Mouse (Mus musculus): ENCODE measurements around the gene Ajuba. TPM values are rescaled to one million over a fixed set of nuclear protein-coding genes. Genes with fewer than 3 reads are reported as not detected.

Ajuba gene
- polyA plus RNA-seq, 1 experiment from 2014 or later, result 32.0 TPM

DNA sequence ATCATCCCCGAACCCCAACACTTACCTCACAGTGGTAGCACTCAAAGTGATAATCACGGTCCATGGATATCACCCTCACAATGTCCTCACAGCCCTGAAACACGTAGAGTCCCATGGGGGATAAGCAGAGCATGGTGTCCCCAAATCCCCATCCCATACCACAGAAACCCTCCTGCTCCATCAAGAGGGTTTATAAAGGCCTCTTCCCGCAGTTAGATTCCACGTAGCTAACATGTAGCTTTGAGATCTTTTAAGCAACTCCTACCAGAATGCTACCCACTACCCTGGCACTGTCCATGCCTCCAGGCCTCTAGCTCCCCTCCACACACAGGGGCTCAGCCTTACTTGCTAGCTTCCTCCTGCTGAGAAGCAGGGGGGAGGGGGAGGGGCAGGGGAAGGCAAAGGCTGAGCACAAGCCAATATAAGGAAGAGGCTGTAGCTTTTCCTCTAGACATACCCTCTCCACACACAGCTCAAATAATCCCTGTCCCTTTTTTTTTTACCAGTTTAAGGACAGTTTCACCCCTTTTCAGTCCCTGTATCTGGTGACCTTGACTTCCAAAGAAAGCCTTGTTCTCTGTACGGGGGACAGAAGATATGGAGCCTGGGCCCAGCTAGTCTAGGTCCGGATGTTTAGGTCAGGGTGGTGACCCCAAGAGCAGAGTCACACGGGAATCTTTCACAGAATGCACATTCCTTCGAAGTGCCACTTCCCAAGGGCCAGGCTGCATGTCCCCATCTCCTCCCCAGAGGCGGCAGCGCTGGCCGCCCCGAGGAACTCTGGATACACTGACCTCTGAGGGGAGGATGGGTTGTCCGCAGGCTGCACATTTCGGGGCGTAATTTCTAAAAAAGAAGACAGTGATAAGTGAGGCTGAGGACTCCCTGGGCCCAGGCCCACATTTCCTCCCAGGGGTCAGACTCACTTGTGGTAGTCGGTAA, 7.6 kb downstream of the Ajuba start:
- no peak for ATAC-seq (ENCODE audit: insufficient read depth, low FRiP score, low read depth)
- Histone ChIP-seq H3K9ac (no peak overlapping the region), H3K27ac (no peak overlapping the region), H3K36me3 (peaks cover 24% of the 10 kb centered on the region), H3K4me3 (replicated peaks) (no peak overlapping the region), H3K27me3 (replicated peaks) (no peaks in the 10 kb centered on the region), H3K4me2 (no peak overlapping the region), H3K9me3 (no peaks in the 10 kb centered on the region), H3K4me1 (peaks cover 31% of the 10 kb centered on the region)
- WGBS, result 57% methylated on average over 17 of the region's 17 CpGs

DNA sequence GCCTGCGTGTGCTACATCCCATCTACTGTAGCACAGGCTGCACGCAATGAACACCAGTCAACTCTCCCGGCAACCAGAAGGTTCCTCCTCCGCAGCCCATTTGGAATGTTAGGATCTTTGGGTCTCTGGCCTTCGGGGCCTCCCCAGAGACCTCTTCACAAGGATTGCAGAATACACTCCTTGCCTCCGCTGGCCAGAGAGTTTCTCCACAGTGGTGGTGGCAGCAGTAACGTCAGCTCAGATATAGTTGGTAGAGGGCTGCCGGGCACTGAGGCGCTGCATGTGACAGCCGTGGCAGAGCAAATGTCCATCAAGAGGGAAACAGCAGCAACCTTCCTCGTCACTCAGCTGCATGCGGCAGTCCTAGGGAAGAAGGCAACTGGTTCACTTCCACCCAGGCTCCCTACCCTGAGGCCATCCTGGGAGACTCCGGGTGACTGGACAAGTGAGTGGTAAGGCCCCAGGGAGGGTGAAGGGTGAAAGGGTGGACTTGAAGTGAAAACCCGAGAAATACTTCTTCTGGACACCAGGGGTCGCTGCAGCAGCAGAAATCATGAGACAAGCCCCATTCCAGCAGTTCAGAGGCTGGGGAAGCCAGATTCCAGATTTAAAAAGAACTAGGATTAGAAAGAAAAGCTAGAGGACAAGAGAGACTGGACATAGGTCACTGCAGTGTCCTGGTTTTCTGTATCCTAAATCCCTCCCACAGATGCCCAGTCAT, 8.5 kb downstream of the Ajuba start:
- WGBS, result 72% methylated on average over 15 of the region's 15 CpGs
- no peaks in the 10 kb centered on the region for H3K27me3 ChIP-seq (replicated peaks)
- H3K4me1 ChIP-seq, result peaks cover 23% of the 10 kb centered on the region
- H3K9me3 ChIP-seq, result no peaks in the 10 kb centered on the region
- peaks cover 24% of the 10 kb centered on the region for H3K36me3 ChIP-seq
- H3K4me2 ChIP-seq, result no peak overlapping the region
- ATAC-seq (ENCODE audit: insufficient read depth, low FRiP score, low read depth), result no peak
- H3K9ac ChIP-seq, result no peak overlapping the region
- no peak overlapping the region for H3K4me3 ChIP-seq (replicated peaks)
- no peak overlapping the region for H3K27ac ChIP-seq

DNA sequence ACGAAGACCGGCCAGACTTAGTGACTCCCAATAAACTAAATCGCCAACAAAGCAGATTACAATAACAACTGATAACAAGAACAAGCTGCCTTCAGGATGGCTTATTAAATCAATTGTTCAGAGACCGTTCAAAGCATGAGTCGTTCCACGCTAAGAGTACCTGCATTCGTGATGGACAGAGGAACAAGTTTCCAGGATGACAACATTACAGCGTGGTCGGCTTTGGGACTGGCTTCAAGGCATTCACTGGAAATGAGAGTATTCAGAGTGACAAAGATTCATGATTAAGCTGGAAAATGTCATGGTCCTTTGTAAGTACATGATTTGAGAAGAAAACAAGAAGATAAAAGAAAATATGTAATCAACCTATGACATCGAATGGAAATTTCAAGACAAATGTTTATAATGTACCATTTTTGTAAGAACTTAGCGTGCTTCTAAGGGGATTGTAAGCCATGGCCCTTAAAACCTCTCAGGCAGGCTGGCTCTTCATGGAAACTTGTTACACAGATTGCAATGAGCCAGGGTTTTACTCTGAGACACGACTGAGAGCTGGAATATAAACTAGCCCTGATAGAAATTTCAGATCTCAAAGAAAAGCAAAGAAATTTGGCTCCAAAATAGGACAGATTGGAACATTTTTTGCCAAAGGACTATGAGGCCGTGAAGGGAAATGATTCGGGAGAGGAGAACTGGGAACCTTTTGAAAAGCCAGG, 16.7 kb downstream of the Ajuba start:
- Histone ChIP-seq H3K4me1 (no peaks in the 10 kb centered on the region), H3K27ac (no peak overlapping the region), H3K36me3 (no peaks in the 10 kb centered on the region), H3K4me3 (replicated peaks) (no peak overlapping the region), H3K9ac (no peak overlapping the region), H3K4me2 (no peak overlapping the region), H3K9me3 (no peaks in the 10 kb centered on the region), H3K27me3 (replicated peaks) (no peaks in the 10 kb centered on the region)
- WGBS, result 79% methylated on average over 14 of the region's 14 CpGs
- ATAC-seq (ENCODE audit: insufficient read depth, low FRiP score, low read depth), result no peak

DNA sequence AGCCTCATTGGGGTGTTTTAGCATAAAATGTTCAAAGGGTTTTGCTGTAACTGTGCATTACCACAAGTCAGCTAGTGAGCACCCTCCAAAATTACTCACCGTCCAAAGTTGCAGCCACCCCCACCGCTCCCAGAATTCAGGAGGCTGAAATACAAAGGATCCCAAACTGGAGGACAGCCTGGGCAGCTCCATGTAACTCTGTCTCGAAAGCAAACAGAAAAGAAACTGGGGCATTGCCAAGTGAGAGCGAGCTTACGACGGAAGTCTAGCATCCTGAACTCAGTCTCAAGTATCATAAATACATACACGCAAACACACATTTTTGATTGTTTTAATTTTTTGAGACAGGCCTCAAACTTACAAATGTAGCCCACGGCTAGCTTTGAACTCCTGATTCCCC, 20.0 kb downstream of the Ajuba start:
- ATAC-seq (ENCODE audit: insufficient read depth, low FRiP score, low read depth), result no peak
- no peak overlapping the region for H3K9ac ChIP-seq
- no peaks in the 10 kb centered on the region for H3K27me3 ChIP-seq (replicated peaks)
- H3K4me3 ChIP-seq (replicated peaks), result no peak overlapping the region
- WGBS, result 73% methylated on average over 8 of the region's 8 CpGs
- H3K9me3 ChIP-seq, result no peaks in the 10 kb centered on the region
- H3K4me2 ChIP-seq, result no peak overlapping the region
- no peak overlapping the region for H3K27ac ChIP-seq
- no peaks in the 10 kb centered on the region for H3K36me3 ChIP-seq
- H3K4me1 ChIP-seq, result 0 out of 2 replicates have a peak, but pooled peaks cover 3% of the 10 kb centered on the region

DNA sequence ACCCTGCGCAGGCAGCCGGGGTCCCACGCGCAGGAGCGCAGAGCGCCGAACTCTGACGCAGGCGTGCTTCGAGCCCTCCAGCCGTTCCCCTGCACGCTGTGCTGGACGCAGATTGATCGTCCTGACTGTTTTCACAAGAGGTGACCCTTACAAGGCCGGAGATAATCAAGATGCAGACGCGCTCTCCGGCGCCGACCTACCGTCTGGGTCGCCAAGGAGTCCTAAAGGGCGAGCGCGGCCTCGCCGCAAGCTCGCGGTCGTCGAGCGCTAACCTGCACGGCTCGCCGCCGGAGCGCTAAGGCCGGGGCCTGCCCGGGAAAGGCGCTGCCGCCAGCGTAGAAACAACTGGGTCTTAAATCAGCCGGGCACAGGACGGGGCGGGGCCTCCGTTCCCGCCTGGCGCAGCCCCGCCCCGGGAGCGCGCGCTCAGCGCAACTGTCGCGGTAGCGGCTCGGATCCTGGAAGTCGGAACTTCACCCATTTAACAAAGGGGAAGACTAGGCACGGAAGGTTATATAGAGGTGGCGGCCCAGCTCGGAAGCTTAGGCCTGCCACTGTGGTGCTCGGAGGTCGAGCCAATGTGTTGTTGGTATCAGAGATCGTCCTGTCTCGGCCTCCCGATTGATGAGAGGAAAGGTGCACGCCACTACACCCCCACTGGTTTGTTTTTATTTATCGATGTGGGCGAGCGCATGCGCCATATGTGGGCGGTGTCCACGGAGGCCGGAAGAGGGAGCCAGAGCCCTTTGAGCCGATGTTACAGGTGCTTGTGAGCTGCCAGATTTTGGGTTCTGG, 23.2 kb downstream of the Ajuba start, which contains the start of gene Haus4:
Gene Haus4, minus strand, starts transcription at position 642 of the 795 bp plus-strand sequence.
- Histone ChIP-seq H3K27ac (peak within 1 kb of the TSS; percentile 92), H3K4me3 (replicated peaks) (peak within 1 kb of the TSS; percentile 67), H3K4me1 (0 out of 2 replicates have a peak, but pooled peaks cover 3% of the 10 kb centered on the region), H3K36me3 (0 out of 2 replicates have a peak, but pooled peaks cover 5% of the 10 kb centered on the region), H3K9ac (peak within 1 kb of the TSS; percentile 62), H3K27me3 (replicated peaks) (no peaks in the 10 kb centered on the region), H3K4me2 (peak within 1 kb of the TSS; percentile 88), H3K9me3 (no peaks in the 10 kb centered on the region)
- peak; percentile 96 for ATAC-seq (ENCODE audit: insufficient read depth, low FRiP score, low read depth)
- under 1% methylated on average over 76 of the region's 76 CpGs for WGBS

DNA sequence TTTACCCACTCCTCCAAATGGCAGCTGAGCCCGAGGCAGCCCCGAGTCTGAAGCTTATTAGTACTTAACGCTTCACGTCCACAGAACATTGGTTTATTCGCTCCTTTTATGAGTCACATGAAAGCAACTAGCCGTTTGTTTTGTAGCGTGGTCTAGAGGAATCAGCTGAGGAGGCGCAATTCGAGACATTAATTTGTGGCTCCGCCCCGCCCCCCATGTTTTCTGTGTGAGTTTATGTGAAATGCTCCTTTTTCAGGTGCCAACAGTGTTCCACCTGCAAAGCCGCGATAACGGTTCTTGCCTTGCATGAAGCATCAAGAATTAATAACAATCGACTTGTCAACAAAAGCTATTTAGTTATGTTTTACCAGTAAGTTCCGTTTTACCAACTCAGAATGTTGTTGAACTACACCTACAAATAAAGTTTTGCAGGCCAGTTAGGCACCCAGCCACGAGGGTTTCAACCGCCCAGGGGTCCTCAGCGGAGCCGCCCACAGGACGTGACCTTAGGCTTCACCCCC, 23.8 kb downstream of the Ajuba start:
- Histone ChIP-seq H3K36me3 (peaks cover 11% of the 10 kb centered on the region; the same call in 1 of the 2 replicates), H3K9ac (peak overlapping the region; percentile 62; the same call in 1 of the 2 replicates), H3K4me1 (0 out of 2 replicates have a peak, but pooled peaks cover 3% of the 10 kb centered on the region), H3K4me3 (replicated peaks) (peak overlapping the region; percentile 67), H3K27ac (peak overlapping the region; percentile 92), H3K27me3 (replicated peaks) (no peaks in the 10 kb centered on the region), H3K9me3 (no peaks in the 10 kb centered on the region), H3K4me2 (peak overlapping the region; percentile 88)
- ATAC-seq (ENCODE audit: insufficient read depth, low FRiP score, low read depth), result no peak
- 3% methylated on average over 21 of the region's 21 CpGs for WGBS

DNA sequence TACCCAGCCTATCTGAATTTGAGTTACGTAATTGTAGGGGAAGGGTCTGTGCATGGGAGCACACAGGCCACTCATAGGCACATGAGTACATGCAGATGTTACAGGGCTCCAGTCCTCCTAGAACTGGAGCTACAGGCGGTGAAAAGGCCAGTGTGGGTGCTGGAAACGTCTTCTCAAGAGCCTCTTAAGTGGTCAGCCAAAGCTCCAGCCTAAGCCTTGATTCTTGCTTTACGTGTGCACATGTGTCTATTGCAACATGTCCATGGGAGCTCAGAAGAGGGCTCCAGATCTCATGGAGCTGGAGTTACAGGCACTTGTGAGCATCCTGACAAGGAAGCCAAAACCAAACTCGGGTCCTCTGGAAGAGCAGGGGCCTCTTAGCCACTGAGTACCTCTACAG, 32.7 kb downstream of the Ajuba start:
- Histone ChIP-seq H3K27me3 (replicated peaks) (no peaks in the 10 kb centered on the region), H3K9ac (no peak overlapping the region), H3K36me3 (peaks cover 33% of the 10 kb centered on the region), H3K27ac (no peak overlapping the region), H3K4me1 (no peaks in the 10 kb centered on the region), H3K9me3 (no peaks in the 10 kb centered on the region), H3K4me3 (replicated peaks) (no peak overlapping the region), H3K4me2 (no peak overlapping the region)
- WGBS, result 87% methylated on average over 5 of the region's 5 CpGs
- no peak for ATAC-seq (ENCODE audit: insufficient read depth, low FRiP score, low read depth)

DNA sequence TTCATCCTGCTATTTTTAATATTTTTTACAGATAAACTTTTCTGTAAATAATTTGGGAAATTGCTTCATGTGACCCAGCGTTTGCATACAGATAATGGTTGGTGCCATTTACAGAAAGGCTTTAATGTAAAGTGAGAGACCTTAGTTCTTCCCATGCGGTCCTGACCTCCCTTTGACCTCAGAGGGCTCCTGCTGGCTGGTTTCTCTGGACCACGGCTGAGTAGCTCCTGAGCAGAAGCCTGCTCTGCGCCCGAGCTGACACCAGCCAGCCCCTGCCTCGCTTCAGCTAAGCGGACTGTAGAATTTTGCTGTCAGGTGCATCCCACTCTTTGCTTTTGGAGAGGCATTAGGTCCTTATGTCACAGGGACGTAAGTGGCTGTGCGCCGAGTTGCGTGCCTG, 36.6 kb downstream of the Ajuba start:
- H3K9ac ChIP-seq, result no peak overlapping the region
- H3K4me3 ChIP-seq (replicated peaks), result no peak overlapping the region
- 66% methylated on average over 11 of the region's 11 CpGs for WGBS
- H3K36me3 ChIP-seq, result peaks cover 11% of the 10 kb centered on the region
- no peaks in the 10 kb centered on the region for H3K27me3 ChIP-seq (replicated peaks)
- ATAC-seq (ENCODE audit: insufficient read depth, low FRiP score, low read depth), result no peak
- H3K4me1 ChIP-seq, result no peaks in the 10 kb centered on the region
- no peaks in the 10 kb centered on the region for H3K9me3 ChIP-seq
- H3K4me2 ChIP-seq, result no peak overlapping the region
- H3K27ac ChIP-seq, result no peak overlapping the region

DNA sequence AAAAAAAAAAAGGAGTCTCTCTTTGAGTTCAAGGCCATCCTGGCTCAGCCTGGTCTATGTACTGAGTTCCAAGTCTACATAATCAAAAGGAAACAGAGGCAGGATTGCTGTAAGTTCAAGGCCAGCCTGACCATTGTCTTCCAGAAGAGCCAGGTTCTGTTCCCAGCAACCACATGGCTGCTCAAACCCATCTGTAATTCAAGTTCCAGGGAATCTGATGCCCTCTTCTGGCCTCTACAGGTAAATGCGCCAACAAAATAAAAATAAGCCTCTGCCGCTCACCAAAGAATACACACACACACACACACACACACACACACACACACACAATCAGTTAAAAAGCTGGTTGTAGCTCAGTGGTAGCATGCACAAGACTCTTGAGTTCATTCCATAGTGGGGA, 38.8 kb downstream of the Ajuba start:
- Histone ChIP-seq H3K9me3 (no peaks in the 10 kb centered on the region), H3K4me3 (replicated peaks) (no peak overlapping the region), H3K27me3 (replicated peaks) (no peaks in the 10 kb centered on the region), H3K27ac (no peak overlapping the region), H3K9ac (no peak overlapping the region), H3K4me2 (no peak overlapping the region), H3K36me3 (peaks cover 2% of the 10 kb centered on the region), H3K4me1 (no peaks in the 10 kb centered on the region)
- no peak for ATAC-seq (ENCODE audit: insufficient read depth, low FRiP score, low read depth)
- 80% methylated on average over 2 of the region's 2 CpGs for WGBS

DNA sequence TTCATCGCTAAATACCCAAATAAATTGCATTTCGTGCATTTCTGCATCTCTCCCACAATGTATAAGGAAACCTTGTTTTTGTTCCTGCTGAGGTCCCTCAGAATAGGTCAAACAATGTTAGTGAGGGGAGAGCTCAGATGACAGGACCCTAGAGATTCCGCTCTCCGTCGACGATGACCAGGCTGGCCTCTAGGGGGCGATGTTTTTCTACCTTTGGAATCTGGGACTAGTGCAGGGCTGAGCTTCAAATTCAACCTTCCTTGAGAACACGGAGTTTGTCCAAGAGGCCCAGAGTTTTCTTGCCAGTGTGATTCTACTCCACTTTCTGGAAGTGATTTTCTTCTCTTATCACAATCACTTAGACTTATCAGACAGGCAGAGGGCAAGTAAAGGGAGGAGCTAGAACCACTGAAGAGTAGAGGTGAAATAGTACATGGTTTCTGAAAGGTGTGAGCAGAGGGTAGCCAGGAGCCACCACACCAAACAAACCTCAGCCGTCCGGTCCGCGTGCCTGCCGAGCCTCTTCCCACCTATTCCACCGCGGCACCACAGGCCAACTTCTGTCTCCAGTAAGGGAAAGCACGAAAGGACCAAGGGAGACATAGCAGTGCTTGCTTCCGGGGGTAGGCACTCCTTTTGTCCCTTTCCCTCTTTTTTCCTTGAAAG, 48.8 kb downstream of the Ajuba start:
- ATAC-seq (ENCODE audit: insufficient read depth, low FRiP score, low read depth), result peak; percentile 60; the same call in 1 of the 2 replicates
- no peaks in the 10 kb centered on the region for H3K27me3 ChIP-seq (replicated peaks)
- H3K36me3 ChIP-seq, result no peaks in the 10 kb centered on the region
- WGBS, result 13% methylated on average over 17 of the region's 17 CpGs
- H3K9me3 ChIP-seq, result no peaks in the 10 kb centered on the region
- peaks cover 14% of the 10 kb centered on the region; the same call in 1 of the 2 replicates for H3K4me1 ChIP-seq
- H3K27ac ChIP-seq, result no peak overlapping the region
- peak overlapping the region; percentile 62; the same call in 1 of the 2 replicates for H3K4me2 ChIP-seq
- no peak overlapping the region for H3K9ac ChIP-seq
- H3K4me3 ChIP-seq (replicated peaks), result no peak overlapping the region
